Mouse (Mus musculus) forebrain, embryonic 16.5 days (tissue): ENCODE measurements around the gene Cactin. TPM values are rescaled to one million over a fixed set of nuclear protein-coding genes. Genes with fewer than 3 reads are reported as not detected.

ENCODE experiments used
- ATAC-seq: fragments of 200-750 bp; cut with Nextera tagmentation; 2 replicates; pipeline ENCODE4 v1.8.0; 2017; ENCODE audit warnings: mild to moderate bottlenecking, moderate library complexity
- H3K27ac ChIP-seq: fragments of 300-500 bp; sonication (generic); 2 replicates; pipeline ENCODE4 v1.5.1; 2014; ENCODE audit warnings: low read length, control low read depth
- H3K27me3 ChIP-seq: fragments of 300-500 bp; sonication (generic); replicated peaks from 2 replicates; pipeline ENCODE4 v1.6.1; 2014; ENCODE audit warnings: low read length; ENCODE audit not compliant: control insufficient read depth, insufficient read depth
- H3K36me3 ChIP-seq: fragments of 300-500 bp; sonication (generic); 2 replicates; pipeline ENCODE4 v1.6.1; 2014; ENCODE audit not compliant: control insufficient read depth, insufficient read depth
- H3K4me1 ChIP-seq: fragments of 300-500 bp; sonication (generic); replicated peaks from 2 replicates; pipeline ENCODE4 v1.6.1; 2014; ENCODE audit warnings: low read length; ENCODE audit not compliant: control insufficient read depth, insufficient read depth
- H3K4me2 ChIP-seq: fragments of 300-500 bp; sonication (generic); 2 replicates; pipeline ENCODE4 v1.6.1; 2014; ENCODE audit warnings: mild to moderate bottlenecking, low read length, control low read depth
- H3K4me3 ChIP-seq: fragments of 300-500 bp; sonication (generic); replicated peaks from 2 replicates; pipeline ENCODE4 v1.5.1; 2014; ENCODE audit warnings: mild to moderate bottlenecking, low read length, control low read depth
- H3K9ac ChIP-seq: fragments of 300-500 bp; sonication (generic); replicated peaks from 2 replicates; pipeline ENCODE4 v1.6.1; 2014; ENCODE audit warnings: low read depth, low read length, control low read depth
- H3K9me3 ChIP-seq: fragments of 300-500 bp; sonication (generic); 2 replicates; pipeline ENCODE4 v1.6.1; 2016; ENCODE audit warnings: low read length; ENCODE audit not compliant: control insufficient read depth
- WGBS: fragments of 180-500 bp; shearing (Covaris S2); extraction: QIAGEN DNeasy Blood & Tissue Kit; methylation state at CpG from one replicate; pipeline ENCODE4 v1.1.7; 2014; 5-methylcytosine and 5-hydroxymethylcytosine counted together
- polyA plus RNA-seq: library from polyadenylated mRNA; unstranded; fragments of >200 nt; fragmentation: Nextera tagmentation; extraction: Ambion mirVana; gene quantifications from 2 replicates; pipeline ENCODE4 v1.2.1, GENCODE M21; 2015

Cactin gene
- polyA plus RNA-seq, 1 experiment from 2014 or later = 38.3 TPM

DNA sequence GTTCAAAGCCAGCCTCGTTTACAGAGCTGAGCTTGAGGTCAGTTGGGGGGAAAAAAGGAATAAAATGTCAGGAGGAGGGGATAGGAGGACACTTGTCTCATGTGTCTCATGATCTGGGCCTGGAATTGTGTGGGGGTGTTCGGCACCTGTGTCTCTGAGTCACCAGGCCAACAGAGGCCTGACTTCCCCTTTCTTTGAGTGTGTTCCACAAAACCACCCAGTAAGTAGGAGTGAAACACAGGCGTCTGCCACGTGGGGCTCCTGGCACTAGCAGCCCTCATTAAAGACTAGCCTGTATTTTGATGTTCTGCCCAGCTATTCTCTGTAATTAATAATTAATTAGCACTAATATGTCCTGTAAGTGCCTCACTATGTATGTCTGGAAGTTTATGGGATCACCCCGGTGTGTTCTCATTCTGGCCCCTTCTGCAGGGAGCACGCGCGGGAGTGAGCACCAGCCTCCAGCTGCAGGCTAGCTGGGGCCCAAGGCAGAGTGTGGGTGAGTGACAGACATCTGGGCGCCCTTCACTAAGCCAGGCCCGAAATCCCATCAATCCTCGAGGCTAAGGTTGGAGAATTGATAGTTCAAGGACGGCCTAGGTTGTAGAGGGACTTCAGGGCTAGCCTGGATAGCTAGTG is 35.6 kb downstream of the Cactin start:
- Histone ChIP-seq H3K4me3 (no peak overlapping the region), H3K9me3 (no peaks in the 10 kb centered on the region), H3K27ac (no peak overlapping the region), H3K27me3 (0 out of 2 replicates have a peak, but pooled peaks cover 2% of the 10 kb centered on the region), H3K4me2 (no peak overlapping the region), H3K4me1 (peaks cover 17% of the 10 kb centered on the region), H3K36me3 (no peaks in the 10 kb centered on the region), H3K9ac (no peak overlapping the region)
- 51% methylated on average over 12 of the region's 12 CpGs for WGBS
- ATAC-seq = no peak

DNA sequence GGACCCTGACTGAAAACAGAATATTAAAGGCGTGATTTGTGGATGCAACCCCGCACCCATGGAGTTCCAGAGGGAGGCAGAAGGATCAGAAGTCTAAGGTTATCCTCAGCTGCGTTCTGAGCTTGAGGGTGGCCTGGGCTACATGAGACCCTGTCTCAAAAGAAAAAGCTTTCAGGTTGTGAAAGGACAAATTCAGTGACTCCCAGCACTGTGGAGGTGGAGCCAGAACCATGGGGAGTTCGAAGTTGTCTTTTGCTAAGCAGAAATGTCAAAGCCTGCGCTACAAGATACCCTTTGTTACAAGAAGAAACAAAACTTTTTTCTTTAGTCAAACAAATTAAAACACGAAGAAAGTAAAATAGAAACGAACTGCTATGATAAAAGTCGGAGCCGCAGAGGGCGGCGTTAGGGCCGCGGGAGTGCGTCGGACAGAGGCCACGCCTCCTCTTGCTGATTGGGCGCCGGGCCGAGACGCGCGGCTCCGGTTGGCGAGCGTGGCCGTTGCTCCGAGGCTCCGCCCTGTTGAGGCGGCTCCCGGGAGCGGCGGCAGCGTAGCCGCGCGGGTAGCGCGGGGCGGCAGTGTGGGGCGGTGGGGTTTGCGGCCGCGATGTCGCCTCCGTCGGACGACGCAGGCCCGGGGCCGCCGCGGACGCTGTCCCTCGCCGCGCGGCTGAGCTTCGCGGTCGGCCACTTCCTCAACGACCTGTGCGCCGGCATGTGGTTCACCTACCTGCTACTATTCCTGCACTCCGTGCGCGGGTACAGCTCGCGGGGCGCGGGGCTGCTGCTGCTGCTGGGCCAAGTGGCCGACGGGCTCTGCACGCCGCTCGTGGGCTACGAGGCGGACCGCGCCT is 36.3 kb downstream of the Cactin start, which contains the start of gene Mfsd12:
Mfsd12 (plus strand) TSS at position 501 of the 854 bp plus-strand sequence.
- H3K4me2 ChIP-seq = peak within 1 kb of the TSS; percentile 94
- 2% methylated on average over 74 of the region's 79 CpGs for WGBS
- ATAC-seq = peak; percentile 95
- H3K27me3 ChIP-seq = 0 out of 2 replicates have a peak, but pooled peaks cover 2% of the 10 kb centered on the region
- H3K4me3 ChIP-seq = peak within 1 kb of the TSS; percentile 78
- peak within 1 kb of the TSS; percentile 79 for H3K9ac ChIP-seq
- H3K9me3 ChIP-seq = no peaks in the 10 kb centered on the region
- H3K27ac ChIP-seq = no peak within 1 kb of the TSS
- H3K4me1 ChIP-seq = peaks cover 17% of the 10 kb centered on the region
- no peaks in the 10 kb centered on the region for H3K36me3 ChIP-seq

DNA sequence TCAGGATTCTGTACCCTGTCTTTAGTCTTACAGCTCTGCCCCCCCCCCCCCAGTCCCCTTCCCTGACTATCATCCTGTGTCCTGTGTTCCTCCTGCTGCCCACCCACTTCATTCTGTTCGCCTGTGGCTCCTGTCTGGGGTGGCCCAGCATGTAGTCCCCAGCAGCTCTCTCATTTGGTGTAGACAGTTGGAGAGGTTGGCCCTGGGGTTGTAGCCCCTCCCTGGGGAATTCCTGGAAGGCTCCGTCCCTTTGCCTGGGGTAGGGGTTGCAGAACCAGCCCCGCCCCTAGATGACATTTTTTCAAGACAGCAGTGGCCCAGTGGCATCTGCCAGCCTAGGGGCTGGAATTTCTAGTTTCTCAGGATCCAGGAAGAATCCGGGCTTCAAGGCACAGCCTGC is 37.3 kb downstream of the Cactin start:
- Histone ChIP-seq H3K27ac (no peak overlapping the region), H3K4me3 (peak overlapping the region; percentile 78), H3K9me3 (no peaks in the 10 kb centered on the region), H3K4me1 (peaks cover 17% of the 10 kb centered on the region), H3K27me3 (peaks cover 3% of the 10 kb centered on the region; the same call in 1 of the 2 replicates), H3K36me3 (no peaks in the 10 kb centered on the region), H3K9ac (peak overlapping the region; percentile 79), H3K4me2 (peak overlapping the region; percentile 94)
- 43% methylated on average over 4 of the region's 4 CpGs for WGBS
- no peak; the same call in 1 of the 2 replicates for ATAC-seq

DNA sequence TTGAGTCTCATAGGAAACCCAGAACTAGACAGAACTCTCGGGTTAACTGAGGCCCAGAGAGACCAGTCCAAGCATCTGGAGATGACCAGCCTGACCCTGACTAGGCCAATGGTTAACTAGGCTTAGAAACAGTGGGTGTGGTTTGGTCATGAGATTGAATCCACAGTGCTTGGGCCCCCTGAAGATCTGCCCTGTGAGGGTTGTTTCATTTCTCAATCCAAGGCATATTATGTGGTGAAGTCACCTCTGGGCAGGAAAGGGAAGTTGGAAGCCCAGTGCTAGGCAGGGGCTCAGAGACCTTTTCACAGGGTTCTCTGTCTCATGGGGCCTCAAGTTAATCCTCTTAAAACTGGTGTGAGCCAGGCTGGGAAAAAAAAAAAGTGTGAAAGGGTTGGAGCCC is 37.9 kb downstream of the Cactin start:
- ATAC-seq = no peak
- no peak overlapping the region for H3K27ac ChIP-seq
- peaks cover 8% of the 10 kb centered on the region for H3K27me3 ChIP-seq
- no peak overlapping the region; the same call in 1 of the 2 replicates for H3K4me2 ChIP-seq
- no peak overlapping the region for H3K9ac ChIP-seq
- no peaks in the 10 kb centered on the region for H3K36me3 ChIP-seq
- no peaks in the 10 kb centered on the region for H3K9me3 ChIP-seq
- no peak overlapping the region for H3K4me3 ChIP-seq
- WGBS = 70% methylated on average over 1 of the region's 1 CpGs
- H3K4me1 ChIP-seq = peaks cover 22% of the 10 kb centered on the region

DNA sequence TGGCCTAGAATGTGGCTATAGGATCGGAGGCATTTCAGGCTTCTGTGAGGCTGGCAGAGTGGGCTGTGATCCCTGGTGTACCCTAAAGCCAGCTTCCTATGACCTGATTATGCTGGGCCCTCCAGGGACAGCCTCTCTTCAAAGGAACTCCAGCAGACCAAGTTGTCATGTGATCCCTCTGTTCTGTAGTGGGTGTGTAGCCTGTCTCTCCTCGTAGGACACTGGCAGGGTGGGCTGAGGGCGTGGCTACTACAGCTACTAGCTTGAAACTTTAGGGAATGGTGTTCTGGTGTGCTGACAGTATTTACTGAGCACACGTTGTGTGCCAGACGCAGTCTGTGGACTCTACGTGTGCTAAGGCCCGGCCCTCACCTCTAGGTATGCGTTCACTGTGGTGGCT is 39.8 kb downstream of the Cactin start:
- Histone ChIP-seq H3K4me3 (no peak overlapping the region), H3K36me3 (no peaks in the 10 kb centered on the region), H3K27ac (no peak overlapping the region), H3K4me1 (peaks cover 32% of the 10 kb centered on the region), H3K4me2 (no peak overlapping the region), H3K9ac (no peak overlapping the region), H3K9me3 (no peaks in the 10 kb centered on the region), H3K27me3 (peaks cover 15% of the 10 kb centered on the region)
- WGBS = 74% methylated on average over 8 of the region's 8 CpGs
- no peak for ATAC-seq

DNA sequence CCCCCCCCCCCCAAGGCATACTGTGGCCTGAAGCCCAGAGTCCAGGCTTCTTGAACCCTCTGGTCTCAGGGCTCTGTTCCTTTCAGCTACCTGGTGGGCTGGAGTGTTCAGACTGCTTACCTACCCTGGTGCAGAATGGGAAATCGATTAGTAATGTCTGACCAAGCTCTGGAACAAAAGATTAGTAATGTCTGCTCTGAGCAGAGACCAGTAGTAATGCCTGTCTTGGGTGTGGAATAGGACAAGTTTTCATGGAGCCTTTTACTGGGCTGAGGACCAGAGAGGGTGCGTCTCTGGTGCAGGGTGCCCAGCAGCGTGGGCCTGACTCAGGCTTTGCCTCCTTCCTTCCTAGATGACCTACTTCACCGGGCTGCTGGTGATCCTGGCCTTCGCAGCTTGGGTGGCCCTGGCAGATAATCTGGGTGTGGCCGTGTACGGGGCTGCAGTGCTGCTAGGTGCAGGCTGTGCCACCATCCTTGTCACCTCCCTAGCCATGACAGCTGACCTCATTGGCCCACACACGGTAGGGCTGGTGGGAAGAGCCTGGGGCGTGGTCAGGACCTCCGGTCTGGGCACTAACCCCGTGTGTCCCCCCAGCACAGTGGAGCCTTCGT is 41.5 kb downstream of the Cactin start:
- no peak overlapping the region for H3K27ac ChIP-seq
- H3K36me3 ChIP-seq = peaks cover 7% of the 10 kb centered on the region
- peaks cover 28% of the 10 kb centered on the region for H3K4me1 ChIP-seq
- no peak overlapping the region for H3K4me3 ChIP-seq
- no peaks in the 10 kb centered on the region for H3K9me3 ChIP-seq
- no peak overlapping the region for H3K4me2 ChIP-seq
- 78% methylated on average over 12 of the region's 12 CpGs for WGBS
- H3K9ac ChIP-seq = no peak overlapping the region
- ATAC-seq = no peak
- H3K27me3 ChIP-seq = peaks cover 12% of the 10 kb centered on the region

DNA sequence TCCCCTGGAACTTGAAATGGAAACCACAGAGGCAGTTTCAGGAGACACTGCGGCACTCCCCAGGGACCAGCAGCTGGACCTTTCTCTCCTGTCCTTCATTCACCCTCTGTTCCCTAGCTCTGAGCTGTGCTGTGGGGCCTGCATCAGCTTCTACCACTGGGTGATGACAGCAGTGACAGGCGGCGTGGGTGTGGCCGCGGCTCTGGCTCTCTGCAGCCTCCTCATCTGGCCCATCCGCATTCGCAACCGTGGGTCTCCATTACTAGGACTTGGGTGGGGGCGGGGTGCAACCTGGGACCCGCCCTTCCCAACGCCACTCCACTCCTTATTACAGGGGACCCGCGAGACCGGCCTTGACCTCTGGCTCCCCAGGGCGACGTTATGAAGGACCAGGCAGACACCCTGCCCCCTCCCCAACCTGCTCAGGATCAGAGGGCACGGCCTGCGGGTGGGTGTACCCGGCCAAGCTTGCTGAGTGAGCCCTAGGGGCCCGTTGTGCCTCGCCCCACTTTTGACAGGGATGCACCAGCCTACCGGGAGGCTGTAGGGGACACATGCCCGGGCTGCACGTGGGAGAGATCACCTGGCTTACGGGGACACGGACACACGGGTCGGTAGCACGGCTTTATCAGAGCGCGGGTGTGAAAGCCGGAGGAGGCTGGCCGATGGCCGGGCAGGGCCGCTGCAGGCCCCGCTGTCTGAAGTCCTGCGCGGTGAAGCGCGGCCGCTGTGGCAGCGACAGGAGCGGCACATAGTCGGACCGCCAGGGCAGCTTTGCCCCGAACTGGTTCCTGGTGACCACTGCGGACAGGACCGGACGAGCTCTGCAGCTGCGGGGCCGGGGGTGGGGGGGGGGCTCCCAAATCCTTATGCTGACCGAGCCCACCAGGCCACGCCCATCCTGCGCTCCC is 42.8 kb downstream of the Cactin start:
- no peak overlapping the region for H3K27ac ChIP-seq
- H3K4me1 ChIP-seq = peaks cover 18% of the 10 kb centered on the region
- H3K9me3 ChIP-seq = no peaks in the 10 kb centered on the region
- H3K4me3 ChIP-seq = peak overlapping the region; percentile 24
- 13% methylated on average over 53 of the region's 54 CpGs for WGBS
- H3K36me3 ChIP-seq = peaks cover 15% of the 10 kb centered on the region
- H3K9ac ChIP-seq = peak overlapping the region; percentile 24; the same call in 1 of the 2 replicates
- H3K27me3 ChIP-seq = peaks cover 12% of the 10 kb centered on the region
- peak overlapping the region; percentile 49 for H3K4me2 ChIP-seq
- no peak for ATAC-seq

DNA sequence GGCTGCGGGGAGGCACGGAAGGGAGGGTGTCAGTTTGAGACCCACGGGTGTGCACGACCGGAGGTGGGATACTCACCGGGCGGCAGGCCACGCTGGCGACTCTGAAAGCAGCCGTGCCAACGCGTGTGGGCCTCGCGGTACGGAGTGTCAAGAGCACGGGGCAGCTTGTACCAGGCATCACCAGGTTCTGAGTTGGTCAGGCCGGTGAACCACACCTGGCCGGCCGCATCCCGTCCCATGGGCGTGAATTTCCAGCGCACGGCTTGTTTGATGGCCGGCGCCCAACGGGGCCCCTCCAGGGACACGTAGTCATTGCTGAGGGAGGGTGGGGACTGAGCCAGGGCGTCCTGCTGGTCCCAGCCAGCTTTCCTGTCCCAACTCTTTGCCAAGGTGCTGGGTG is 43.8 kb downstream of the Cactin start:
- peaks cover 12% of the 10 kb centered on the region for H3K27me3 ChIP-seq
- peak; percentile 11; the same call in 1 of the 2 replicates for ATAC-seq
- H3K4me1 ChIP-seq = peaks cover 16% of the 10 kb centered on the region
- H3K4me3 ChIP-seq = peak overlapping the region; percentile 24
- peaks cover 25% of the 10 kb centered on the region for H3K36me3 ChIP-seq
- peak overlapping the region; percentile 49 for H3K4me2 ChIP-seq
- 7% methylated on average over 28 of the region's 28 CpGs for WGBS
- H3K9ac ChIP-seq = peak overlapping the region; percentile 24
- no peak overlapping the region for H3K27ac ChIP-seq
- no peaks in the 10 kb centered on the region for H3K9me3 ChIP-seq
